Mouse (Mus musculus): ENCODE results near the gene Hoxd10. TPM values are rescaled to one million over a fixed set of nuclear protein-coding genes. Genes with fewer than 3 reads are reported as not detected.

Gene Hoxd10
- polyA plus RNA-seq, 1 experiment from 2014 or later, result not detected

DNA sequence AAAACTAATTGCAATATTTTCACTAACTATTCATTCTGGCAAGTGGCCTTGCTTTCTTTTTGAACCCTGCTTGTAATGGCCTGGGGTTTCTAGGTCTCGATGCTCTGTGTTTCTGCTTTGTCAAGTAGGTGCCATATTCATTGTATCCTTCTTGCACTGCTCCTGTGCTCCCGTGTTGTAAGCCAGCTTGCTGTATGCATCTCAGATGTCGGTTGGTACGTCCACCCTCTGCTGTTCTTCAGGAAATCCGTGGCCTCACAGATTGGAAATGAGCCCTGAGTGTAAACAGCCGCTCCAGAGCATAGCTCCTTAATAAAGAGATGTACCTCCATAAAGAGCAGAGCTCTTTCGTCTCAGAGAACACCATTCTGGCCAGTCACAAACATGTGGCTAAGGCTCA, 15.9 kb downstream of the Hoxd10 start:
- TF ChIP-seq CTCF (IDR thresholded peaks at IDR 0.05; ENCODE audit: low read depth) (no peak), EP300 (optimal IDR thresholded peaks at IDR 0.05) (no peak)
- no peaks in the 10 kb centered on the region for H3K4me1 ChIP-seq (replicated peaks; ENCODE audit: control insufficient read depth, insufficient read depth)
- H3K9me3 ChIP-seq (ENCODE audit: control insufficient read depth, low read length), result no peaks in the 10 kb centered on the region
- H3K4me3 ChIP-seq (ENCODE audit: low read depth, low read length), result no peak overlapping the region
- 26% methylated on average over 7 of the region's 7 CpGs for WGBS
- DNase-seq (ENCODE audit: low spot score) (no peak), ATAC-seq (ENCODE audit: low FRiP score, low TSS enrichment) (no peak)
- no peak overlapping the region for H3K9ac ChIP-seq (ENCODE audit: low read length)
- H3K27ac ChIP-seq (replicated peaks), result no peak overlapping the region
- no peaks in the 10 kb centered on the region for H3K36me3 ChIP-seq (ENCODE audit: control insufficient read depth, insufficient read depth, low read length)
- H3K4me2 ChIP-seq (replicated peaks; ENCODE audit: low read depth), result no peak overlapping the region
- peaks cover 39% of the 10 kb centered on the region; the same call in 1 of the 2 replicates for H3K27me3 ChIP-seq (ENCODE audit: control insufficient read depth, insufficient read depth, low read length)

- no peaks in the 10 kb centered on the region for H3K4me1 ChIP-seq (replicated peaks; ENCODE audit: control insufficient read depth, insufficient read depth)
- TF ChIP-seq EP300 (optimal IDR thresholded peaks at IDR 0.05) (no peak), CTCF (IDR thresholded peaks at IDR 0.05; ENCODE audit: low read depth) (no peak)
- no peak overlapping the region for H3K9ac ChIP-seq (ENCODE audit: low read length)
- DNase-seq (ENCODE audit: low spot score) (no peak), ATAC-seq (ENCODE audit: low FRiP score, low TSS enrichment) (no peak)
- H3K36me3 ChIP-seq (ENCODE audit: control insufficient read depth, insufficient read depth, low read length), result no peaks in the 10 kb centered on the region
- no peak overlapping the region for H3K27ac ChIP-seq (replicated peaks)
- no peak overlapping the region for H3K4me3 ChIP-seq (ENCODE audit: low read depth, low read length)
- peaks cover 42% of the 10 kb centered on the region; the same call in 1 of the 2 replicates for H3K27me3 ChIP-seq (ENCODE audit: control insufficient read depth, insufficient read depth, low read length)
- WGBS, result 17% methylated on average over 4 of the region's 4 CpGs
- H3K4me2 ChIP-seq (replicated peaks; ENCODE audit: low read depth), result no peak overlapping the region
- no peaks in the 10 kb centered on the region for H3K9me3 ChIP-seq (ENCODE audit: control insufficient read depth, low read length)
Measured at GRCm38 (mm10) chr2:74708676-74709075, 17.0 kb downstream of the Hoxd10 start.

DNA sequence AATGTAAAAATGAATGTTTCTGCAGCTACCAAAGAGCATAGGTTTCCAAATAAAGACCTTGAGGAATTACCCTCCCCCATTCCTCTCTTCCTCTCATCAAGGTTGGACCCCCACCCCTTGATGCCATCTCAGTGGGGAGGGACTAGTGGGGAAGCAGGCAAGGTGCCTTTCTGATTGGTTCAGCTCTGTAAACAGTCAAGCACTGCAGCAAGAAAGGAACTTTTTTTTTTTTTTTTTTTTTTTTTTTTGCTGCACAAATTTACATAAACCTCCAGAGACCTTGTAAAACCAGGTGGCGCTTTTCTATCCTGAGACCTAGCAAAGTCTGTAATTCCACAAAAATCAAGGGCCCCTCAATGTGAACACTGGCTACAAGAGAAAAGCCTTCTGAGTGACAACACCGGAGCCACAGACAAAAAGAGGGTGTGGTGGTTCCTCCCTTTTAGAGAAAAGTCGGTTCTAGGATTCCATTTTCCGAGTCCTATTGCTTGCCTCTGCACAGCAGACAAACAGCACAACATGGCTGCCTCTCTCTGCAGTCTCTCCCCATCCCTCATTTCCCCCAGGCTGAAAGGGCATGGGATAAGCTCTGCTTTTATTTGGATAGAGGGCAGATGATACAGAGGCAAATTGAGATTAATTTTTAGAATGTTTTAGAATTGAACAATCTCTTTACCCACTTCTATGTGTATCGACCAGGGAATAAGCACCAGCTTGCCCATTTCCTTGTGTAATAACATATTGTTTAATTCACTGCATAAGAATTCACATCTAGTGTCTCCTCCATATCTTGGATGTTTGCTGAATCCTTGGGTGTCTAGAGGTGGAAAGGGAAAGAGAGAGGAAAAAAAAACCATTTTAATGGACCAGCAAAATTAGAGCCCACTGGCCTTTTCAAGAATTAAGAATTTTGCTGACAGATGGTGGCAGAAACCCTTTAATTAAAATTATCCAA, 18.0 kb downstream of the Hoxd10 start:
- Histone ChIP-seq H3K4me3 (ENCODE audit: low read depth, low read length) (no peak overlapping the region), H3K36me3 (ENCODE audit: control insufficient read depth, insufficient read depth, low read length) (no peaks in the 10 kb centered on the region), H3K9me3 (ENCODE audit: control insufficient read depth, low read length) (no peaks in the 10 kb centered on the region), H3K4me1 (replicated peaks; ENCODE audit: control insufficient read depth, insufficient read depth) (no peaks in the 10 kb centered on the region), H3K9ac (ENCODE audit: low read length) (no peak overlapping the region), H3K4me2 (replicated peaks; ENCODE audit: low read depth) (no peak overlapping the region), H3K27me3 (ENCODE audit: control insufficient read depth, insufficient read depth, low read length) (peaks cover 36% of the 10 kb centered on the region; the same call in 1 of the 2 replicates), H3K27ac (replicated peaks) (no peak overlapping the region)
- no peak for DNase-seq (ENCODE audit: low spot score)
- TF ChIP-seq EP300 (optimal IDR thresholded peaks at IDR 0.05) (no peak), CTCF (IDR thresholded peaks at IDR 0.05; ENCODE audit: low read depth) (no peak)
- no peak for ATAC-seq (ENCODE audit: low FRiP score, low TSS enrichment)
- WGBS, result 11% methylated on average over 5 of the region's 5 CpGs

DNA sequence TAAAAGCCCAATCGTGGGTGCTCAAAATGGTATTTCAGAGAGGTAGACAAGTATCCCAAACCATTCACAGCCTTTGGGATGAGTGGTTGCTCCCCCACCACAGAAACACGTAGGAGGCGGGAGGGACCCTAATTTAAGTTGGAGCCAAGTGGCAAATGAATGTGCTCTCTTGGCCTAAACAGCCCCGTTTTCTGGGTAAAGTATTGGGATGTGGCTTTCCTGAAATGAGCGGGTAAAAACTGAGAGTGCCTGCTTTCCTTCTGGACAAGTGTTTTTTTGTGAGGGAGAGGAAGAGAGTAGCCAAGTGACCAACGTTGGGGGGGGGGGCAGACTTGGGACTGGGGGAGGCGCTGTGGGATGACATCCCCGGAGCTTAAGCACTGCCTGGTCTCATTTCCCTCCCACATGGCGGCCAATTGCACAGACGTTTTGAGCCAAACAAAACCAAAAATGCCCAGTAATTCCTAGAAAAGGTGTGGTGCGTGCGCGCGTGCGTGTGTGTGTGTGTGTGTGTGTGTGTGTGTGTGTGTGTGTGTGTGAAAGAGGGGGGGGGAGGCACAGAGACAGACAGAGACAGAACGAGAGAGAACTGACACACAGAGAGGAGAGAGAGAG, 19.3 kb downstream of the Hoxd10 start:
- no peak overlapping the region for H3K27ac ChIP-seq (replicated peaks)
- no peak for TF ChIP-seq CTCF (IDR thresholded peaks at IDR 0.05; ENCODE audit: low read depth)
- no peak for TF ChIP-seq EP300 (optimal IDR thresholded peaks at IDR 0.05)
- no peaks in the 10 kb centered on the region for H3K9me3 ChIP-seq (ENCODE audit: control insufficient read depth, low read length)
- H3K36me3 ChIP-seq (ENCODE audit: control insufficient read depth, insufficient read depth, low read length), result no peaks in the 10 kb centered on the region
- H3K9ac ChIP-seq (ENCODE audit: low read length), result no peak overlapping the region
- peaks cover 37% of the 10 kb centered on the region; the same call in 1 of the 2 replicates for H3K27me3 ChIP-seq (ENCODE audit: control insufficient read depth, insufficient read depth, low read length)
- no peaks in the 10 kb centered on the region for H3K4me1 ChIP-seq (replicated peaks; ENCODE audit: control insufficient read depth, insufficient read depth)
- H3K4me3 ChIP-seq (ENCODE audit: low read depth, low read length), result no peak overlapping the region
- DNase-seq (ENCODE audit: low spot score), result no peak
- no peak for ATAC-seq (ENCODE audit: low FRiP score, low TSS enrichment)
- WGBS, result 3% methylated on average over 16 of the region's 16 CpGs
- H3K4me2 ChIP-seq (replicated peaks; ENCODE audit: low read depth), result no peak overlapping the region; the same call in 1 of the 2 replicates

GRCm38 (mm10) chr2:74711721-74712621, 20.2 kb downstream of the Hoxd10 start, which contains the start of the genes Hoxd3 and Hoxd4:
Gene Hoxd3, plus strand, starts transcription at chr2:74711927.
Gene Hoxd4, plus strand, starts transcription at chr2:74711929.
- Histone ChIP-seq H3K9me3 (ENCODE audit: control insufficient read depth, low read length) (no peaks in the 10 kb centered on the region), H3K36me3 (ENCODE audit: control insufficient read depth, insufficient read depth, low read length) (no peaks in the 10 kb centered on the region), H3K27ac (replicated peaks) (peak within 1 kb of the TSS; percentile 24; the same call in 1 of the 2 replicates), H3K4me1 (replicated peaks; ENCODE audit: control insufficient read depth, insufficient read depth) (no peaks in the 10 kb centered on the region), H3K27me3 (ENCODE audit: control insufficient read depth, insufficient read depth, low read length) (peaks cover 34% of the 10 kb centered on the region; the same call in 1 of the 2 replicates), H3K4me3 (ENCODE audit: low read depth, low read length) (peak within 1 kb of the TSS; percentile 46), H3K9ac (ENCODE audit: low read length) (peak within 1 kb of the TSS; percentile 45; the same call in 1 of the 2 replicates), H3K4me2 (replicated peaks; ENCODE audit: low read depth) (peak within 1 kb of the TSS; percentile 43)
- ATAC-seq (ENCODE audit: low FRiP score, low TSS enrichment) (0 out of 2 replicates have a peak, but pooled peaks have one; percentile 45), DNase-seq (ENCODE audit: low spot score) (no peak)
- under 1% methylated on average over 65 of the region's 65 CpGs for WGBS
- no peak for TF ChIP-seq CTCF (IDR thresholded peaks at IDR 0.05; ENCODE audit: low read depth)
- TF ChIP-seq EP300 (optimal IDR thresholded peaks at IDR 0.05), result no peak
